Mouse (Mus musculus) midbrain, embryonic 14.5 days (tissue): ENCODE data around the gene Atp6v0c. TPM values are rescaled to one million over a fixed set of nuclear protein-coding genes. Genes with fewer than 3 reads are reported as not detected.
A peak's percentile ranks its signal among the peaks of the same experiment; 100 is the strongest.

ENCODE experiments used
- ATAC-seq: fragments of 200-750 bp; cut with Nextera tagmentation; 2 replicates; pipeline ENCODE4 v1.8.0; 2017; ENCODE audit warnings: moderate number of reproducible peaks, moderate library complexity; ENCODE audit not compliant: low FRiP score, low TSS enrichment
- DNase-seq: peaks from one replicate; pipeline ENCODE4 v3.0.0-alpha.2; 2015
- H3K27ac ChIP-seq: fragments of 300-500 bp; sonication (generic); replicated peaks from 2 replicates; pipeline ENCODE4 v1.5.1; 2014; ENCODE audit warnings: mild to moderate bottlenecking, low read depth, low read length, moderate library complexity
- H3K27me3 ChIP-seq: fragments of 300-500 bp; sonication (generic); 2 replicates; pipeline ENCODE4 v1.6.1; 2014; ENCODE audit warnings: low read length, control low read depth, mixed read lengths; ENCODE audit not compliant: control insufficient read depth, insufficient read depth
- H3K36me3 ChIP-seq: fragments of 300-500 bp; sonication (generic); 2 replicates; pipeline ENCODE4 v1.6.1; 2014; ENCODE audit warnings: low read length, control low read depth; ENCODE audit not compliant: control insufficient read depth, insufficient read depth
- H3K4me1 ChIP-seq: fragments of 300-500 bp; sonication (generic); 2 replicates; pipeline ENCODE4 v1.6.1; 2014; ENCODE audit warnings: mild to moderate bottlenecking, antibody characterized with exemption, low read length, control low read depth; ENCODE audit not compliant: control insufficient read depth, insufficient read depth
- H3K4me2 ChIP-seq: fragments of 300-500 bp; sonication (generic); 2 replicates; pipeline ENCODE4 v1.6.1; 2014; ENCODE audit warnings: mild to moderate bottlenecking, low read length, moderate library complexity
- H3K4me3 ChIP-seq: fragments of 300-500 bp; sonication (generic); replicated peaks from 2 replicates; pipeline ENCODE4 v1.5.1; 2014; ENCODE audit warnings: low read depth, low read length
- H3K9ac ChIP-seq: fragments of 300-500 bp; sonication (generic); replicated peaks from 2 replicates; pipeline ENCODE4 v1.6.1; 2014; ENCODE audit warnings: mild to moderate bottlenecking, low read length, moderate library complexity
- H3K9me3 ChIP-seq: fragments of 300-500 bp; sonication (generic); 2 replicates; pipeline ENCODE4 v1.6.1; 2016; ENCODE audit warnings: low read length, control low read depth, mixed read lengths; ENCODE audit not compliant: control insufficient read depth
- WGBS: fragments of 180-500 bp; shearing (Covaris S2); extraction: QIAGEN DNeasy Blood & Tissue Kit; methylation state at CpG from one replicate; pipeline ENCODE4 v1.1.7; 2014; 5-methylcytosine and 5-hydroxymethylcytosine counted together
- polyA plus RNA-seq: library from polyadenylated mRNA; unstranded; fragments of >200 nt; fragmentation: Nextera tagmentation; extraction: Ambion mirVana; gene quantifications from 2 replicates; pipeline ENCODE4 v1.2.1, GENCODE M21; 2014

Atp6v0c gene
- polyA plus RNA-seq, 1 experiment from 2014 or later: 1,214 TPM

DNA sequence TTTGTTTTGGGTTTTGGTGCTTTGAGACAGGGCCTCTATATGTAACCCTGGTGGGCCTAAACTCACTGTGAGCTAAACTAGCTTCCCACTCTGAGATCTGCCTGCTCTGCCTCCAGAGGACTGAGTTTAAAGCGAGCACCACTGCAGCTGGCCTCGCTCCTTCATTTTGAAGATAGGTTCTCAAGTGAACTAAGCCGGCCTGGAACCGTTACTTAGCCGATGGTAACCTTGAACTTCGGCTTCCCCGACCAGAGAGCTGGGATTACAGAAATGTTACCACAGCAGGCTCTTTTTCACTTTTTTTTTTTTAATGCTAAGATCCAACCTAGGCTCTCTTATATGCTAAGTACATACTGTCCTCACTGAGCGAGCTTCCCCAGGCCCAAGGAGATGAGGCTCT lies 23.8 kb upstream of the Atp6v0c start:
- DNase-seq: no peak
- Histone ChIP-seq H3K4me3 (no peak overlapping the region), H3K9me3 (no peaks in the 10 kb centered on the region), H3K4me2 (no peak overlapping the region), H3K27ac (no peak overlapping the region), H3K9ac (no peak overlapping the region), H3K36me3 (peaks cover 15% of the 10 kb centered on the region; the same call in 1 of the 2 replicates), H3K27me3 (no peaks in the 10 kb centered on the region), H3K4me1 (no peaks in the 10 kb centered on the region)
- ATAC-seq: no peak
- WGBS: 93% methylated on average over 8 of the region's 8 CpGs

DNA sequence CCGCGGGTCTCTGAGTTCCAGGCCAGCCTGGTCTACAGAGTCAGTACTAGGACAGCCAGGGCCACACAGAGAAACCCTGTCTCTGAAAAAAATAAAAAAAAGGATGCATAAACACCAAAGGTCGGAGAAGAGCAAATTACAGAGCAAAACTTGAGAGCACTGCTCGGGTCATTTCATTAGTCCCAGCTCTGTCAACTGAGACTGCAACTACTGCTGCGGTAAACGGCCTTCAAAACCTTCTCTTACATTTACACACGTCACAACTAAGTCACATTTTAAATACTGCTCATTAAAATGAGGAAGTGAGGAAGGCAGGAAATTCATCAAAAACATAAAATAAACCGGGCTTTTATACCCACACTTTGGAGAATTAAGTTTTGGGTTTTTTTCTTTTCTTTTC lies 23.3 kb upstream of the Atp6v0c start:
- Histone ChIP-seq H3K4me3 (no peak overlapping the region), H3K9me3 (no peaks in the 10 kb centered on the region), H3K27me3 (no peaks in the 10 kb centered on the region), H3K4me1 (no peaks in the 10 kb centered on the region), H3K27ac (no peak overlapping the region), H3K9ac (no peak overlapping the region), H3K36me3 (peaks cover 19% of the 10 kb centered on the region; the same call in 1 of the 2 replicates), H3K4me2 (no peak overlapping the region)
- 89% methylated on average over 8 of the region's 8 CpGs for WGBS
- DNase-seq (no peak), ATAC-seq (no peak)

DNA sequence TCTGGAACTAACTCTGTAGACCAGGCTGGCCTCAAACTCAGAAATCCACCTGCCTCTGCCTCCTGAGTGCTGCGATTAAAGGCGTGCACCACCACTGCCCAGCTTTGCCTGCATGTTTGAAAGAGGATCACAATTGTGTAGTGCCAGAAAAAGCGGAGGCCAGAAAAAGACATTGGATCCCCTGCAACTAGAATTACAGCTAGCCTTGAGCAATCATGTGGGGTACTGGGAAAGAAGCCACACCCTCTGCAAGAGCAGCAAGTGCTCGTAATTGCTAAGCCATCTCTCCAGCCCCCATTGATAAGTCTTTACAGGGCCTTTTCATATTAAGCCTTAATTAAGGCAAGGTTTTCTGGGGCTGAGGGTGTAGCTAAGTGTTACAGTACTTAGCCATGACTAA lies 22.0 kb upstream of the Atp6v0c start:
- WGBS: 81% methylated on average over 4 of the region's 4 CpGs
- no peak for DNase-seq
- Histone ChIP-seq H3K27me3 (no peaks in the 10 kb centered on the region), H3K9me3 (no peaks in the 10 kb centered on the region), H3K4me3 (no peak overlapping the region), H3K4me2 (no peak overlapping the region), H3K4me1 (no peaks in the 10 kb centered on the region), H3K9ac (no peak overlapping the region), H3K27ac (no peak overlapping the region), H3K36me3 (peaks cover 21% of the 10 kb centered on the region; the same call in 1 of the 2 replicates)
- ATAC-seq: no peak

DNA sequence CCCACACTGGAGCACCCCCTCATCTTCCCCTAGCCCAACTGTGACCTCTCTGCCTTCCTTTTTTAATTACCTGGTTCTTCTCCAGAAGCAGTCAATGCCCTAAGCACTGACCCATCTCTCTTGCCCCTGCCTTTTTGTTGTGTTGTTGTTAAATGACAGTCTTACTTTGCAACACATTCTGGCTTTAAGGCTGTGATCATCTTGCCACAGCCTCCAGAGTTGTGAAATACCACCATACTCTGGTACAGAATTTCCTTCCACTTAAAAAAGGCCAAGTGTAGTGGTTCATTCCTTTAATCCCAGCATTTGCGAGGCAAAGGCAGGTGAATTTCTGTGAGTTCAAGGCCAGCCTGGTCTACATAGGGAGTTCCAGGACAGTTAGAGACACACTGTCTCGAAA lies 21.4 kb upstream of the Atp6v0c start:
- no peak for ATAC-seq
- 83% methylated on average over 2 of the region's 2 CpGs for WGBS
- Histone ChIP-seq H3K27me3 (no peaks in the 10 kb centered on the region), H3K9ac (no peak overlapping the region), H3K4me2 (no peak overlapping the region), H3K27ac (no peak overlapping the region), H3K9me3 (no peaks in the 10 kb centered on the region), H3K36me3 (peaks cover 25% of the 10 kb centered on the region), H3K4me3 (no peak overlapping the region), H3K4me1 (no peaks in the 10 kb centered on the region)
- no peak for DNase-seq

DNA sequence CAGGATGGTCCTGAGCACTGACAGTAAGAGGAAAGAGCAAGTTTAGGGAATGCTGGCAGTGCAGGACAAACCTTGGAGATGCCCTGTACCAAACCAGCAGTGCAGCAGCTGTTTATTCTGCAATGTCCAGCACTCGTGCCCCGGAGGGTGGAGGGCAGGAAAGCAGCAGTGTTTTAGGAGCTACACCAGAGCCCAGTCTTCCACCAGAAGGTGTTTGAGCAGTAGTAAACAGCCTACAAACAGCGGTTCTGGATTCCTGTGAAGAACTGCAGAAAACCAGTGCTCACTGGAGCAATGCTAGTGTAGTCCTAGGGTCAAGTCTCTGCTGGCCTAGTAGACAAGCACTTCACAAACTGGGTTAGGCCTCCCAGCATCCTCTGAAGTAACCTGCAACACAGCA lies 4.8 kb upstream of the Atp6v0c start:
- H3K27ac ChIP-seq: no peak overlapping the region
- WGBS: 82% methylated on average over 3 of the region's 3 CpGs
- no peak for ATAC-seq

DNA sequence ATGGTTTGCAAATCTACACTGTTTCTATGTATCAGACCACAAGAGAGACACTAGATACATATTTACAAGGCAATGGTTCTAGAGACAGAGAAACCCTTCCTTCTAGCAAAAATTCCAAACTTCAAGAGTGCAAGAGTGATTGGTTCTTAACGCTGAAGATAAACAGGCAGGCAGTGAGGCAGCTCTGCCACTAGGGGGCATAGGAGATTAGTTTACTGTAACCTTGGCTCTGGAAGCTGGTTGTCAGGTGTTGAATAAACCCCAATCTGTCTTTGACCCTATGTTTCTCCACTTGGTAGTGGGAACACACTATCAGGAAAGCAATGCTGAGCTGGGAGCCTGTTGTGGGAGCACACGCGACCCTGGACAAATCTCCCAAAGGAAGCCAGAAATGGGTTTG lies 3.9 kb upstream of the Atp6v0c start:
- H3K4me3 ChIP-seq: no peak overlapping the region
- ATAC-seq (no peak), DNase-seq (peak; percentile 92)
- H3K27me3 ChIP-seq: no peaks in the 10 kb centered on the region
- 2% methylated on average over 3 of the region's 3 CpGs for WGBS
- peaks cover 6% of the 10 kb centered on the region for H3K4me1 ChIP-seq
- no peak overlapping the region for H3K27ac ChIP-seq
- H3K36me3 ChIP-seq: no peaks in the 10 kb centered on the region
- no peak overlapping the region for H3K9ac ChIP-seq
- H3K4me2 ChIP-seq: no peak overlapping the region
- H3K9me3 ChIP-seq: no peaks in the 10 kb centered on the region

More for the DNA sequence above, 4.8 kb upstream of the Atp6v0c start:
- no peak overlapping the region for H3K9ac ChIP-seq
- peaks cover 6% of the 10 kb centered on the region for H3K4me1 ChIP-seq
- H3K4me2 ChIP-seq: no peak overlapping the region
- no peaks in the 10 kb centered on the region for H3K27me3 ChIP-seq
- DNase-seq: no peak
- no peaks in the 10 kb centered on the region for H3K9me3 ChIP-seq
- H3K36me3 ChIP-seq: no peaks in the 10 kb centered on the region
- H3K4me3 ChIP-seq: no peak overlapping the region

DNA sequence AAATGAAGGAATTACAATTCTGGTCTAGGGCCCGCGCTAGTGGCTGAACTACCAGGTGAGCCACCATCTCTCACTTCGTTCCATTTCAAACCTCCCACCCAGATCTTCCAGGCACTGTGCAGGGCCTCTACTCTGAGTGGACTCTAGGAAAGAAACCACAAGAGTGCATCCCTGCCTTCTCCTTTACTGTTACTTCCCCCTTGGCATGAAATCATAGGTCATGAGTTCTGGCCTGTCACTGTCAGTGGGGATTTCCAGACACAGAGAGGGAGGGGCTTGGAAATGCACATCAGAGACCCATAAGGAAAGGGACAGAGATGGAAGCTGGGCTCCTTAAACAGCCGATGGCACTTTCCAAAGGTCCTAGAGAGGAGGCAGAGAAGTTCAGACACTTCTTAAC lies 2.2 kb upstream of the Atp6v0c start:
- DNase-seq (no peak), ATAC-seq (no peak)
- Histone ChIP-seq H3K4me2 (no peak overlapping the region), H3K27me3 (no peaks in the 10 kb centered on the region), H3K9me3 (no peaks in the 10 kb centered on the region), H3K27ac (no peak overlapping the region), H3K4me3 (no peak overlapping the region), H3K4me1 (peaks cover 18% of the 10 kb centered on the region), H3K9ac (no peak overlapping the region), H3K36me3 (peaks cover 6% of the 10 kb centered on the region)
- 91% methylated on average over 4 of the region's 4 CpGs for WGBS

DNA sequence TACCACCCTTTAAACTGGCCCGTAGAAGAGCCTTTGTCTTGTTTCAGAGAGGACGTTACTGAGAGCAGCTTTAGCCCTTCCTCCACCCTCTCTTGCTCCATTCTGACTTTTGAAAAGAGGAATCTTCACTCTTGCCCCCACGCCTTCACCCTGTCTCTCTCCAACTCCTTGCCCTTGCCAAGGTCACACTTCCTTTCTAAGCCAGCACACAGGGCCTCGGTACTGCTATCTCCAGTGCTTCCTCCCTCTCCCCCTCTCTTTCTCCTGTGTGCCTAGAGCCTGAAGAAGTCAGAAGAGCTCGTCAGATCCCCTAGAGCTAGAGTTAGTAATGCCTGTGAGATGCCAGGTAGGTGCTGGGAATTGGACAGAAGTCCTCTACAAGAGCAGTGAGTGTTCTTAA lies 1.2 kb upstream of the Atp6v0c start:
- no peaks in the 10 kb centered on the region for H3K9me3 ChIP-seq
- no peak overlapping the region for H3K4me3 ChIP-seq
- DNase-seq (no peak), ATAC-seq (no peak)
- no peak overlapping the region for H3K9ac ChIP-seq
- 83% methylated on average over 5 of the region's 5 CpGs for WGBS
- H3K4me1 ChIP-seq: peaks cover 18% of the 10 kb centered on the region
- no peak overlapping the region for H3K27ac ChIP-seq
- H3K4me2 ChIP-seq: no peak overlapping the region
- peaks cover 11% of the 10 kb centered on the region for H3K36me3 ChIP-seq
- no peaks in the 10 kb centered on the region for H3K27me3 ChIP-seq

DNA sequence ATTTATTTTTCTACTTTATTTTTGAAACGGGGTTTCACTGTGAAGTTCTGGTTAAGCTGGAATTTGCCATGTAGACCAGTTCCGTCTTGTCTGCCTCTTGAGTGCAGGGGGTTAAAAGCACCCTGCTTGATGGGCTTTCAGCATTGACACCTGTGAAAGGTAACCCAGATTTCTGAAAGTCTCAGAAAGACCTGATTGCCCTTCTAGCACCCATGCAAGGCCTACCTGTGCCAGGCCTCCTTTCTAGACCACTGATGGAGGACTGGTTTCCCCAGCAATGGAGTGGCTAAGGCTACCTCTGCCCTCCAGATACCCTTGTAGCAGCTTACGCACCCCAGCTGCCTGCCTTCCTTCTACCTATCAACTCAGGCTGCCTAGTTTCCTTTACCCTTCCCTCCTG lies 623 bp upstream of the Atp6v0c start:
- Histone ChIP-seq H3K9ac (peak overlapping the region; percentile 88), H3K4me1 (peaks cover 18% of the 10 kb centered on the region), H3K9me3 (no peaks in the 10 kb centered on the region), H3K4me2 (peak overlapping the region; percentile 88), H3K27ac (peak overlapping the region; percentile 98; the same call in 1 of the 2 replicates), H3K27me3 (no peaks in the 10 kb centered on the region), H3K36me3 (peaks cover 13% of the 10 kb centered on the region), H3K4me3 (peak overlapping the region; percentile 91)
- no peak for DNase-seq
- ATAC-seq: no peak
- WGBS: 70% methylated on average over 3 of the region's 3 CpGs
